Mouse (Mus musculus): ENCODE measurements around the gene Fuz. TPM values are rescaled to one million over a fixed set of nuclear protein-coding genes. Genes with fewer than 3 reads are reported as not detected.

Fuz gene
- polyA plus RNA-seq, 2 experiments from 2014 or later: 9.2 to 17.5 TPM

DNA sequence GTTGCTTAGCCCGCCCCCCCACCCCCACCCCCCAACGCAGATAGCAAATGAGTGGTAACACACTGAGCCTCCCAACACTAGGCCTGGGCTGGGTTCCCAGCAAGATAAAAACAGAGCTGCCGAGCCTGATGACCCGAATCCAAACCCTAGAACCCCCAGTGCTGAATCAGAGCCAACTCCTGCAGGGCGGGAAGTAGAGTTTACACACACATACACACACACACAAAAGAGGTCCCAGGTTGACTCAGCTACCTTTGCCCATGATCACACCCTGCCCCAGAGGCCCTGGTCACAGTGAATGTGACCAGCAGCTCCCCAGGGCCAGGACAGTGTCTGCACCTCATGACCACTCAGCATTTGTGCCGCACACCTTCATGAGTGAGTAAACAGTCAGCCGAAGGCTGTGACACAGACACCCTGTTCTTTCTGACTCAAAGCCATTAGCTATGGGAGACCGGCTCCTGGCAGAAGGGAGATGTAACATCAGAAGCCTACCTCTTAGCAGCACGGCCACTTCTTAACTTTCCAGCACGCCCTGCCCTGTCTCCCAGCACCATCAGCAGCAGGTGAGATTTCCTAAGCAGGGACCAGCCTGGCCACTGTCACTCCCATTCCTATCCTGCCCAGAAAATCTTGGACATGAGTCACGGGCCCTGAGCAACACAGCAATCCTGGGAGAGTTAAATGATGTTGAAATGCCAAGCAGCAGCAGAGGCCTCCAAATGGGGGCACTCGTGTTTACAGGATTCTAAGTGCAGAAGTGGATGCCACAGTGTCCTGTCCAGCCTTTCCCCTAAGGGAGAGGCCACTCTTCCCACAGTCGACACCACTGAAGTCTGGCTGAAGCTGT lies 7.4 kb upstream of the Fuz start:
- no peak for ATAC-seq

DNA sequence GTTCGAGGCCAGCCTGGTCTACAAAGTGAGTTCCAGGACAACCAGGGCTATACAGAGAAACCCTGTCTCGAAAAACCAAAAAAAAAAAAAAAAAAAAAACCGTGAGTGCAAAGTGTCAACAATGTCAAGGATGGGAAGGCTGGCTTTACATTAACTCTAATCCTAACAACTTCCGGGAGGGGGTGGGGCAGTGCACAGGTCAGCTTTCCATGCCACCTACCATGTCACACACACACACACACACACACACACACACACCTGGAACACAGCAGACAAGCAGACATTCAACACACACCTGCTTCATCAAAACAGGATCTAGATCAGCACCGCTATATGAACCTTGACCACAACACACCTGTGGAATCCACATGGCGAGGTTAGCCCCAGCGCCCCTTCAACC lies 5.7 kb upstream of the Fuz start:
- no peak for ATAC-seq

DNA sequence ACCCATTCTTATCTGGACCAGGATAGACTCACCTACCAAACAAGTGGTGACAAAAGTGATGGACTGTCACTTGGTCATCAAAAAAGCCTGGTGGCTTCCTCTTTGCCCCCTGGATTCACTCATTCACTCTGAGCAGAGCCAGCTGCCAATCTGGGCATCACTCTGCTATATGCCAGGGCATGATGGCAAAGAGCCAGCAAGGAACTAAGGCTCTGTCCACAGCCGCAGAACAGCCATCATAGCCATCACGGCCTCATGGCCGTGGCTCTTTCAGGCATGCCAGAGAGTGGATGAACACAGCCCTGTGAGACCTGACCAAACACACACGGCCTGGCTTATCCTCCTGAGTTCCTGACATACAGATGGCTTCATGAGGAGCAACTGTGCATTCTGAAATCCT lies 5.1 kb upstream of the Fuz start:
- no peak for ATAC-seq

DNA sequence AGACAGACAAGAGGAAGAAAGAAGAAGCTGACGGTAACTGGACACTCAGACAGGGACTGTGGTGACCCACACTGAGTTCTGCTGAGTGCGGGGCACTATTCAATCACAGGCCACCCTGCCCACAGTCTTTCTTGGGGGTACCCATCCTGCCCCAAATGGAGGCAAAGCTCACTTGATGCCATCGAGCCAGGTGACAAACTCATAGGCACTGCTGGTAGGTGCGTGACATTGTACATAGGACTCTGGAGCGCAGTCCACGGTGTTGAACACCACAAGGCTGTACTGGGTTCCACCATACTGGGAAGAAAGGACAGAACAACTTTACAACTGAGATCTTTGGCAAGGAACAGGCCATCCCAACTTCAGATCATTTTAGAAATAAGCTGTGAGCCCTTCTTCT lies 4.3 kb upstream of the Fuz start:
- no peak for ATAC-seq

DNA sequence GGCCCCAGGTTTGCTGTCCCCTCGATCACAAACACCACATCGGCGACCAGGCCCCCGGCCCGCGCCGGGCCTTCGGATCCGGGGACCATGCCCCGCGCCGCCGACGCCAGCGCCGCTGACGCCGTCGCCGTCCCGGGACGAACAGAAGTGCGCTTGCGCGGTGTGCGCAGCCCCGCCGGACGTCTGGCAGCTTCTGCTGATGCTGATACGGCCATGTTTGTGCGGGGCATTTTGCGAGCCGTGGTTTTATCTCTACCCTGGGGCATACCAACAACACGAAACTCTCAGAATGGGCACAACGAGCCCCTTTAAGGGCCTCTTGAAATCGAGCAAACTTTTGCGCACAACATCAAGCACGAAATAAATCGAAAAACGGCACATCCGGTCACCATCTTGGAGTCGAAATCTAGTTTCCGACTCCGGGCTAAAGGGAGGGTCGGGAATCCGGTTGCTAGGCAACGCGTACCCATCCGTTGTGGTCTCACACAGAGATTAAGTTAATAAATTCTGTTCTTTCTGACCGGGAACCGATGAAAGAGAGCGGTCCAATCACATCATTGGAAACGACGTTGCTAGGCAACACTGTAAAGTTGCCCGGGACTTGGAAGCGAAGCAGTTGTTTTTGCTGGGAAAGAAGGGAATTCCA lies 3.5 kb upstream of the Fuz start, which contains the start of gene Med25:
TSS of gene Med25 (minus strand) at position 437 of the 646 bp plus-strand sequence.
- peak; percentile 38 for ATAC-seq

DNA sequence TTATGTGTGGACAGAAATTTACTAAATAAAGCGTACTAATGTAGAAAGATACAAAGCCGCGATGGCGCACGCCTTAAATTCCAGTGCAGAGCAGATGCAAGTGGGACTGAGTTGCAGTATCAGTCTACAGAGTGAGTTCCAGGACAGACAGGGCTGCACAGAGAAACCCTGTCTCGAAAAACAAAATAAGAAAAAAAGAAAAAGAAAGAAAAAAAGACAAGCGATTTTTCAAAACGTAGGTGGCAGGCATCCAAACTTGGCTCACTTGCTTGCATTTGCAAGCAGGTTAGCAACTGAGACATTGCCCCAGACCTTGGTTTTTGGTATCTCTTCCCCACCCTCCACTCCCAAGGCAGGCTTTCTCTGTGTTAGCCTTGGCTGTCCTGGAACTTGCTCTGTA lies 2.7 kb upstream of the Fuz start:
- ATAC-seq: no peak

DNA sequence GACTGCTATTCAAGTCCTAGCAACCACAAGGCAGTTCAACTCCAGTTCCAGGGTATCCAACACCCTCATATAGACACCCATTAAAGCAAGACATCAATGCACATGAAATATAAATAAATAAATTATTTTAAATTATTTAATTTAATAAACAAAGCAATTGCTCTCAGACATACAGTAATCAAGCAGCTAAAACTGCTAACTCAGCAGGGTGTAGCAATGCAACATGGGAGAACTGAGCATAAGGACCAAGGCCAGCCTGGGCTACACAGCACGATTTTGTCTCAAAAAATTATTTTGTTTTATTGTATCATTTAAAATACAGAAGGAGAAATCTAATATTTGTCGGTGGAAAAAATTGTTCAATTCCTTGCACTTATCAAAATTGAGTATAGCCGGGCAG lies 1.7 kb upstream of the Fuz start:
- no peak for ATAC-seq

DNA sequence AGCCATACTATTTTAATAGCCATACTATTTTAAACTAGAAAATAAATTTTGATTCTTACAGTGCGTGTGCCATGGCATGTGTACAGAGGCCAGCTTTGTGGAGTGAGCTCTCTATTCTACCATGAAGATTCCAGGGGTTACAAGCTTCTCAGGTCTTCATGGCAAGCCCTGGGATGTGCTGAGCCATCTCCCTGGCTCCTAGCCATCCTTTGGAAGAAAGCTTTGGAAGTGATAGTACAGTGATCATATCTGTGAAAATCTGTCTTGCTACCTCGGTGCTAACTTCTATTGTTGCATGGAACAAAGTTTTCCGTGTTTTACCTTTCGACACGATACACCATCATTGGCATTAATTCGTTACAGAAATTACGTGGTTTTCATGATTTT lies 680 bp upstream of the Fuz start:
- ATAC-seq: no peak

DNA sequence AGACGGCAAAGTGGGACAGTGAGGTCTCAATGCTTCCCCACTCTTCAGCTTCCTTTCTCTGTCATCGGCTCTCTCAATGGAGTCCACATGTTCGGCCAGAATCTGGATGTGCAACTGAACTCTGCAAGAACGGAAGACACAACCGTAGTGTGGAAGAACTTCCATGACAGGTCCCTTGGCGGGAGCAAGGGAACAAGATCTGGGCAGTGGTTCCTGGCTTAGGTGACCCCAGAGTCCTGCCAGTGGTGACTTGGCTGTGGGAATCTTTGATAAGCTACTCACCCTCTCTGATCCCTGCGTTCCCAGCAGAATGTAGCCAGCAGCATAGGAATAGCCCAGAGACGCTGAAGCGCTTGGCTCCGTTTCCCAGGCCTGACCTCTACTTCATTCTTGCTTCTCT lies 620 bp downstream of the Fuz start:
- ATAC-seq: no peak

DNA sequence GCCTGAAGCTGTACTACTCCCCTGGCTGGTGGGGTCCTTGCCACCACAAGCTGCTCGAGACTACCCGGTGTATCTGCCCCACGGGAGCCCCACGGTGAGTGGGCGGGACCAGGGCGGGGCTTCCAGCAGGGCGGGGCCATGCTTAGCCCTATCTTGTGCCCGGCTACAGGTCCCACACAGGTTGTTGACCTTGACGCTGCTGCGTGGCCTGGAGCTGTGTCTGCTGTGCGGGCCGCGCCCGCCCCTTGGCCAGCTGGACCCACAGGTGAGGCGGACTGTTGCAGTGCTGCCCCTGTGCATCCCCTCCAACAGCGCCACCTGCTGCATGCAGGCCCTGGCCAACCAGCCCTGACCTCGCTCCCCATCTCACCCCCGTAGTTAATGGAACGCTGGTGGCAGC lies 2.7 kb downstream of the Fuz start:
- no peak for ATAC-seq

DNA sequence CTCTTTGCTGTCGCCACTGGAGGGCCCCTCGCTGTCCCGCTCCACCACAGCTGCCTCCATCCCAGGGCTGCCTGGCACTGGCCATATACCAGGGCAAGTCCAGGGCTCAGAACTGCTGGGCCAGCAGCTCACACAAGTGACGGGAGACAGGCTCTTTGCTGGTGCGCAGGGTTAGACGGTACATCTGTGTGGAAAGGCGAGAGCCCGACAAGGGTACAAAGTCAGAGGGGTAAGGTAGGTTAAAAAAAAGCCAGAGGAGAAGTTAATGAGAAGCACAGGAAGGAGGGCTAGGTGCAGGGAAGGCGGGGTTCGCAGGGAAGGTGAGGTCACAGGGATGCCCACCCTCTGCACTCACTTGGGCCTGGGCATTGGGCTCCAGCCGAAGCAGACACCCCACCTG lies 4.8 kb downstream of the Fuz start:
- ATAC-seq: no peak

DNA sequence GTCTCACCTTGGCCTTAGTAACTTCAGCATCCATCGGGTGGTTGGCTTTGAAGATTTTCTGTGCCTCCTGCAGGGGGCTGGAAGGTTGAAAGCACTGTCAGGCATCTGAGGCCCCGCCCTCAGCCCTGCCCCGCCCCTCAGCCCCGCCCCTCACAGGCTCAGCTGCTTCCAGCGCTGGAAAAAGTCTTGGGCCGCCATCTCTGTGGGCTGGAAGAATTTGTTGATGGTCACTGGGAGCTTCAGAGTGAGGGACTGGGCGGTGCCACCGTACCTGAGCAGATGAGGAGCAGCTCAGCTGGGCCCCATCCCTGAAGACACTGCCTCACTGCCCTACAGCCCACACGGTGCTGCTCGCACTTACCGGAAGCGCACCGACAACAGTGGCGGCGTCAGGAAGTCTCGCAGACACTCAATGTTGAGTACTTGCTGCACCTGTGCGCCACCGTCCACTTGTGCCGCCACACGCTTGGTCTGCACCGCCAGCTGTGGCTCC lies 5.4 kb downstream of the Fuz start:
- peak; percentile 76 for ATAC-seq

DNA sequence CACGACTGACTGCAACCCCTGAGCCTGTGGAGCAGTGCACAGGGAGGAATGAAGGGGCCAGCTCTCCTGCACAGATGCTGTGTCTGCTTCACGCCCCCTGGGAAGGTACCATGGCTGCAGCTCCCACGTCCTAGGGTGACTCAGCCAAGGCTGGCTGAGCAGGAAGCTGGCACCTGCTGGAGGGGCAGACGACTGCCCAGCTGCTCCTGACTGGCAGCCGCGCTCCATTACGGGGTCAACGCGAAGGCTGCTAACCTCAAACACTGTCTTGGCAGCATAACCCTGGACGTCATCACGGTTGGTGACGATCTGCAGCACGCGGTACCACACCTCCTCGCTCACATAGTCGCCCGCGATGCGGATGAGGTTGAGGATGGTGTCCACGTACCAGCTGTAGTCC lies 9.6 kb downstream of the Fuz start:
- no peak for ATAC-seq

DNA sequence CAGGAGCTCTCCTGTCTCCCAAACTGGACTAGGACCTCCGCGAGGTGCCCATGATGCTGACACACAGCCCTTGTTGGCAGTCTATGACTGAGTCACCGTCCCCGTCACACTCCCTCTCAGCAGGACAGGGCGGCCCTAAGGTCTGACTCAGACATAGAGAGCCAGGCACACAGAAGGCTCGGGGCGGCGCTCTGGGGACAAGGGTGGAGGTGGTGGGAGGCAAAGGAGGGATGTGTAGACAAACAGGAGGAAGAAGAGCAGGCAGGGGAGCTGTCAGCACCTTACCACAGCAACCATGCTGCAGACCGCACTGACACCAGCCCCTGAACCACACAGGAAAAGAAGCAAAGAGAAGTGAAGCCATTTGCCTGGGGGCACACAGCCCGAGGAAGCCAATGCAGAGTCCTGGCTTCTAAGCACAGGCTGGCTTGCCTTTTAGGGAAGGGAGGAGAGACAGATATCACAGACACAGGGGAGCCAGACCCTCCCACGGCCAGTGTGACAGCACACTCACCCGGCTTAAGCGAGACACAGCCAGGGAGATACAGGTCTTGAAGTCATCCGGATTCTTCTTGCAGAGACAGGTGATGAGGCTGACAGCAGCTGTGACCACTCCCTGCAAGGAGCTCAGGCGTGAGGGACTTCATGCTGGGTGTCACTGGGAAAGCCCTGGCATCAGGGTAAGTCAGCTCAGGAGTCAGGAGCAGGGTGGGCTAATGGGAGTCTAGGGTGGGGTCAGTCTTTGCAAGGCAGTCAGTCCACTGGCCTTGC lies 13.0 kb downstream of the Fuz start:
- ATAC-seq: no peak

DNA sequence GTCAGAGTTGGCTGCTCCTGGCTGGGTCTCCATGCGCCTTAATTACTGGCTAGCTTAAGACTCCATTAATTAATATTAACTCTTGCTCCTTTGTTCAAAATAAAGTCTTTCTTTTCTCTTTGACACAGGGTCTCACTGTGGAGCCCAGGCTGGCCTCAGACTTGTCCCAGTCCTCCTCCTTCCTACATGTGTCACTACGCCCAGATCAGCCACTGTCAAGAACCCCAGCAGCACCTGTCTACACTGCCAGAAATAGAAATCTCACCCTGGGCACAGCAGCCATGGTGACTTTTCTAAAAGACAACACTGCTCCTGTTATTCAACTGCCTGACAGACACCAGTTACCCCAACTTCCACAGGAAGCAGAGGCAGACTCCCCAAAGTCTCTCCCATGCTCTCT lies 18.5 kb downstream of the Fuz start:
- no peak for ATAC-seq

DNA sequence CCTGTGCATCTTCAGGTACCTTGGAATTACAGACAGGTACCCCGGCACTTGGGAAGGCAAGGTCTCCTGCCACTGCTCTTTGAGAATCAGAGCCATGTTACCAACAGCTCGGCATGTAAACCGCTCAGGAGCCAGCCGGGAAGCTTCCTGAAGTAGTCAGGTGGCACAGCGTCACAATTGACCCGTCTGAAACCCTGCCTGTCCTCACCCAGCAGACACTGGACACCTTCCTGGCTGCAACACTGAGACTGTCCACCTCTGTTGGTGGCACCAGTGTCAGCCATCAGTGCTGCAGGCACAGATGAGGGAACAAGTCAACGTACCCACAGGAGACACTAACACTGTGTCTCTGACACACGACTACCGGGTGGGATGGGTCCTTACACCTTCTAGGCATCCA lies 19.4 kb downstream of the Fuz start:
- no peak for ATAC-seq

DNA sequence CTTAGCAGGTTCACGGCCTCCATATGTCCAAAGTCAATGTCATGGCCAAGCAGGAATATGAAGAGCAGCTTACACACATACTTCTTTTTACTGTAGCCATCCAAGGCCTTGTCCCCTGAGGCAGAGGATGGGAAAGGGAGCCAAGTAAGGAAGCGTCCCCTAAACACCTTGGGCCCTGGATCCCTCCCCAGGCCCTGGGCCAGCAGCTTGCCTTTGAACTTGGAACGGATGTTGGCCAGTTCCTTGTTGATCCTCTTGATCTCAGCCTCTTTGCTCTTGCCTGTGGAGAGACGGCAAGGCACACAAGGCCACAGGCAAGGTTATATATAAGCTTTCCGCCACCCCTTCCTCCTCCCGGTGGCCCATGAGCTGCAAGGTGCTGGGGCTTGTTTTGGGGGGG lies 20.3 kb downstream of the Fuz start:
- no peak for ATAC-seq

DNA sequence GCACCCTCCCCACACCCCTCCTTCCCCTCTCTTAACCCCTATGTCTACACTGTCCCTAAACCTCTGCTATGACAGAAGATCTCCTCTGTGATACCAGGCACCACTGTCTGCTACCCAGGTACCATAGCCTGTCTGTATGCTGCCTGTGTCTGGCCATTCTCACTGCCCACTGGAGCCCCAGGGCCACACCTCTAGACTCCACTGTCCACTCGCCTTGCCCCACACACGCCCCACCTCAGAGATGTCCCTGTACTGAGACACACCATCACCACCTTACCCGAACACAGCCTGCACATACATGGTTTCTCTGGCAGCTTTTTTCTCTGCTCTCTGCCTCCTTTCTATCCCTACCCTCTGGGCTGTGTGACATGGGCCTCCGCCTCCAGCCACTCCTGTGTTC lies 21.0 kb downstream of the Fuz start:
- no peak for ATAC-seq

DNA sequence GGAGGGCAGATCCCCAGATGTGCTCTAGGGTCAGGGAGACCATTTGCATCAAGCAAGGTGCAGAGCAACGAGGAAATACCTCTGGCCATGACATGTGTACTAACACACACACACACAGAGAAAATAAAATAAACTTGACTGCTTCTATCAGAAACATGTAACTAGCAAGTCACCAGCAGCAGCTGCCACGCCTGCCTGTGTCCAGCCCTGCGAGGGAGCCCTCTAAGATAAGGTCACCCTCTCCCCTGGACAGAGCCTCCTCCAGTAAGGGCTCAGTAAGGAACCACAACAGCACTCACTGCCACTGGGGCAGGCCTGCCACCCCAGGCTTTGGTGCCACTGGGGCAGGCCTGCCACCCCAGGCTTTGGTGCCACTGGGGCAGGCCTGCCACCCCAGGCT lies 22.3 kb downstream of the Fuz start:
- no peak for ATAC-seq

DNA sequence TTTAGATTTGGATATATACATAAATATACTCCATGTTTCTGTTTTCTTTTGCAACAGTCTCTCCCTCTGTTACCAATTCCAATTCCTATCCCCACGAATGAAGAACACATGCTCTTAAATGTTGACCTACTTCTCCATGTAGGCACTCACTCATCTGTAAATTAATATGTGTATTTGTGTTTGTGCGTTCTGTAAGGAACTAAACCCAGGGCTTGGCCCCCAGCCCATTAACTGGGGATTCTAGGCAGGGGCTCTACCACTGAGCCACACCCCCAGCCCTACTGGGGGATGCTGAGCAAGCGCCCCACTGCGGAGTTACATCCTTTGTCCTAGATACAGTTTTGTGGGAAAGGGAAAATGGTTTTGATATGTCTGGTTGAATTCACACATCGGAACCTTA lies 23.2 kb downstream of the Fuz start:
- no peak for ATAC-seq

DNA sequence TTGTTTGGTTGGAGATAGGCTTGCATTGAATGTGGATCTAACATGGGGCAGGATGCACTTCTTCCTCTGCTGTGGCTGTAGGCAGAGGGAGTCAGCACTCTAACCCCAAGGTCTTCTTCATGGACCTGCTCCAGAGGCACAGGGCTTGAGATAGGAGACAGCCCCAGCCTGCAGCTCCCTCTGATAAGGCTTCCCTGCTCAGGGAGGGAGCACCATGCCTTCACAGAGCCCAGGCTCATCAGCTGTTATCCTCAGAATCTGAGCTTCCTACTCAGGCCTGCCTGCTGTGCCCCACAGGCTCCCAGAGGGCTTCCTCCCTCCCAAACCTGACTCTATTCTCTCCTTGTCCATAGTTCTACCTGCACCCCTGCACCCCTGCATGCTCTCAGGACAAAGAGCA lies 26.7 kb downstream of the Fuz start:
- ATAC-seq: no peak

DNA sequence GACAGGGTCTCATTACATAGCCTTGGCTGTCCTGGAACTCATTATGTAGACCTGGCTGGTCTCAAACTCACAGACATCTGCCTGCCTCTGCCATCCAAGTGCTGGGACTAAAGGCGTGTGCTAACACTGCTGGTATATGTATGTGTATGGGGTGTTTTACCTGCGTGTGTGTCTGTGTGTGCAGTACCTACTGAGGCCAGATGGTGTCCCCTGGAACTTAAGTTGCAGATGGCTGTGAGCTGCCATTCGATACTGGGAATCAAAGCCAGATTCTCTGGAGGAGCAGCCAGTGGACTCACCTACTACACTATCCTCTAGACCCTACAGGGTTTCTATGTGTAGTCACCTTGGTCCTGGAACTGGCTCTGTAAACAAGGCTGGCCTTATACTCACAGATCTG lies 29.6 kb downstream of the Fuz start:
- ATAC-seq: no peak

DNA sequence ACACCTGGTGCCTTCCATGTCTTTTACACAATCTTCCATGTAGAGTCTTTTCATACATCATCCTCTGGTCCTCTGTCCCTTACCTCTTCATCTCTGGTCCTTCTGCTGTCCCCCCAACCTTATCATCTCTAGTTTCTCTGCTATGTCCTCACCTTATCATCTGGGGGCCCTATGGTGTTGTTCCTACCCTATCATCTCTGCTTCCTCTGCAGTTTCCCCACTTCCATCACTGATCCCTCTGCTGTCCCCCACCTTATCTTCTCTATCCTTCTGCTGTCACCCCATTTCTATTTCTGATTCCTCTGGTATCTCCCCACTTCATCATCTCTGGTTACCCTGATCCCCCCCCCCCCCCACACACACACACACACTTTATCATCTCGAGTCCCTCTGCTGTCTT lies 32.7 kb downstream of the Fuz start:
- ATAC-seq: no peak
